Mouse (Mus musculus) frontal cortex, postnatal 14 days (tissue): Measurements from ENCODE around the gene Gm3149.
"Not testable (repeated sequence)": the region's sequence is repeated elsewhere in the genome, so short reads cannot be mapped to it uniquely, and the experiment has no call there.

Source experiments
- DNase-seq, 2 experiments: peaks; one replicate each; pipeline ENCODE4 v3.0.0; 2022; ENCODE audit warnings: low spot score in 2 of 2

Gm3149 gene

DNA sequence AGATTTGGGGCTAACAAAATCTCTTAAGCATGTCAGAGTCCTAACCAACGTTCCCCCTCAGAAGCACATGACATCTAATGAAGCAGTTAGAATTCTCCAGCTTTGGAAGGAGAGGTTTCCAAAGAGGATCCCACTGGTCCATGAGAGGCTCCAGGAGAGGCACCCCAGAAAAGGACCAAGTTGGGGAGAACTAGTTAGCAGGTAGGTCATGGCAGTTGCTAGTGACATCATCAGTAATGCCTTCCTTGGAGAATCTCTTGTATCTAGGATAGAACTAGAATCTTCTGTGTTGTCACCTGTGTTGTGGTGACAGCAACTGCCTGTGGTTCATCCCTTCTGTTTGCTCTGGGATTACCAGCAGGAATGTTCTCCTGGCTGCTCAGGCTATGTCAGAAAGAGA is at the start of gene Gm3149:
Gene Gm3149, plus strand, starts transcription at position 301 of the 400 bp plus-strand sequence.
- not testable (repeated sequence) for DNase-seq

- not testable (repeated sequence) for DNase-seq
Observed at GRCm38 (mm10) chr14:4269238-4269950, 47.7 kb upstream of the Gm3149 start.

DNA sequence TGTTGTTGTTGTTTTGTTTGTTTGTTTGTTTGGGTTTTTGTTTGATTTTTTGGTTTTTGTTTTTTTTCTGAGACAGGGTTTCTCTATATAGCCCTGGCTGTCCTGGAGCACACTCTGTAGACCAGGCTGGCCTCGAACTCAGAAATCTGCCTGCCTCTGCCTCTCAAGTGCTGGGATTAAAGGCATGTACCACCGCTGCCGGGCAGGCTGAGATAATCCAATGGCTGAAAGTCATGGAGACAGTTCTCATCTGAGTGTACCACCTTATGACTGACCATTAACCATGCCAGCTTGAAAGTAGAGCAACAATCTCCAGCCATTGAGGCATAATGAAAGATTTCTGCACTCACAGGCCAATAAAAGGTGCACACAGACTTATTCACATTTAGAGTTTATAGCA is 37.3 kb upstream of the Gm3149 start:
- not testable (repeated sequence) for DNase-seq

DNA sequence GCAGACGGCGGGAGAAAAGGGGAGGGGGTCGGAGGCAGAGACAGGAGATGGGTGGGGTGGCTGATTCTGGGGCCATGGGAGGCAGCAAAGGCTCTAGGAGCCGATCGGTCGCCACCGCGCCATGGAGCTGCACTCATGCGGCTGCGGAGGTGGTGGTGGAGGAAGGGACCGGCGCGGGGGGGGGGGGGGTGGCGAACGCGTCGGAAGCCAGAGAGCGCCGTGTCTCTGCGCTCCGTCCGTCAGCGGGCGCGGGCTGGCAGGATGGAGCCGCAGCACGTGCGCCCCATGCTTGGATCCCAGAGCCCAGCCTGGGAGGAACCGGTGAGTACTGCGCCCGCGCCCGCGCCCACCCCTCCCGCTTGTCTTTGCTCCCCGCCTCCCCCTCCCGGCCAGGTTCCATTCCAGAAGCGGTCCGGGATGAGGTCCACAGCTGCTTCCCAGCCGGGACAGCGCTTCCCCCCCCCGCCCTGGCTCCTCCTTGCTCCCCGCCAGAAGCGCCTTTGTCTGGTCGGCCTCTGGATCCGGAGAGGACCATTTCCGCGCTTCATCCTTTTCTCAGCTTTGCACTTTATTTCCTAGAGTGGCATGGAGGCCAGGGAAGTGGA is 17.5 kb downstream of the Gm3149 start, which contains the start of gene 2610042L04Rik:
Gene 2610042L04Rik, plus strand, starts transcription at position 288 of the 605 bp plus-strand sequence.
- not testable (repeated sequence) for DNase-seq

DNA sequence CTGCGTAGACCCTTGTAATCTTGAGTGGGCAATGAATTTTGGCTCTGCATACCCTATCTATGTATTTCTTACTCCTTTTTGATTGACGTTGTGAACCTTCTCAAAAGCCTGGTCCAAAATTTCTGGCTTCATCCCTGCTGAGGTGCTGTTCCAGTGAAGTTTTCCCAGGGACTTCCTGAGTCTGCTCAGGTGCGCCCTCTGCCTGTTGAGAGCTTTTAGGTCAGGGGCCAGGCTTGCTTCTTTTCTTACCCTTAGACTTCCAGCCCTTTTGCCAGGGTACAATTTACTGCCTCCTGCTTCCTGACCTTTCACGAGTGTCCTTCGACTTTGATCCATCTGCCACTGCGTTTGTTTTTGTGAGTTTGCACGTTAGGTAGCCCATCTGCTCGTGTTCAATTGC is 18.4 kb downstream of the Gm3149 start:
- DNase-seq, result not testable (repeated sequence)

DNA sequence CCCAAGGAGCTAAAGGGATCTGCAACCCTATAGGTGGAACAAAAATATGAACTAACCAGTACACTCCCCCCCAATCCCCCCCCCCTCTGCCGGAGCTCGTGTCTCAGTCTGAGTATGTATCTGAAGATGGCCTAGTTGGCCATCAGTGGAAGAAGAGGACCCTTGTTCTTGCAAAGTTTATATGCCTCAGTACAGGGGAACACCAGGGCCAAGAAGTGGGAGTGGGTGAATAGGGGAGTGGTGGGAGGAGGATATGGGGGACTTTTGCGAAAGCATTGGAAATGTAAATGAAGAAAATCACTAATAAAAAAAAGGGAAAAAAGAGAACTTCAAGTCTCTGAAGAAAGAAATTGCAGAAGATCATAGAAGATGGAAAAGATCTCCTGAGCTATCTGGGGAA is 51.9 kb downstream of the Gm3149 start:
- DNase-seq, result not testable (repeated sequence)

GRCm38 (mm10) chr14:4369691-4370090 is 52.6 kb downstream of the Gm3149 start:
- DNase-seq, result not testable (repeated sequence)
